Mouse (Mus musculus): ENCODE measurements around the gene Malrd1. TPM values are rescaled to one million over a fixed set of nuclear protein-coding genes. Genes with fewer than 3 reads are reported as not detected.
A peak's percentile ranks its signal among the peaks of the same experiment; 100 is the strongest.

Gene Malrd1
- polyA plus RNA-seq (2015; fragmentation: Nextera tagmentation; extraction: Ambion mirVana), result 0.06 TPM in 1 of 2 replicates, not detected in the other

DNA sequence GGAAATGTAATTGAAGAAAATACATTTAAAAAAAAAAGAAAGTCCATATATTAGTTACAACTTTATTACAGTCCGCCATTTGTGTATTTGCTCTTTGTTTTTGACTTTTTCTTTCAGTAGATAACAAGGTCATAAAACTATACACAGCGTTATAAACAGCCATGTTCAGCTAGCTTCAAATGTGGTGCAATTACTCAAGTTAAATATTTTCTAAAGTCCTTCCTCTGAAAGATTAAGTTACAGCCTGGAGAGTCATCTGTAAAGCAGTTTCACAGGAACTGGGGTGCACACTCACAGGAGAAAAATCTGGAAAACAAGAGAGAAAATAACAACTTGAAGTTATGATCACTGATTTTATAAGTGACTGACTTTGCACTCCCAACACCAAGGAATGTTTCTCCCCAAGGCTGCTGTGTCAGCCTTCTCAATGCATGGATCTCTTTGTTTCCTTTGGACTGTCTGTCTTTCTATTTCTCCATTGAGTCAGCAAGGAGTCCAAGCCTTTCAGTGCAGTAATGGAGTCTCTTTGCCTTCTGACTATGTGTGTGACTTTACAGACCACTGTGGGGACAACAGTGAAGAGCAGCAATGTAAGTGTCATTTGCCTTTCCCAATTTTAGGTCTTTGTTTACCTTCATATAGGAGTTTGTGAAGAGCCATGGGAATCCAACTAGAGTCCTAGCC is at the start of gene Malrd1:
Gene Malrd1, plus strand, starts transcription at position 239 of the 684 bp plus-strand sequence.
- Histone ChIP-seq H3K4me3 (ENCODE audit: low read length) (no peak within 1 kb of the TSS), H3K36me3 (ENCODE audit: control insufficient read depth, insufficient read depth, low read length) (no peaks in the 10 kb centered on the region), H3K27ac (ENCODE audit: low read length) (no peak within 1 kb of the TSS), H3K27me3 (ENCODE audit: control insufficient read depth, insufficient read depth, low read depth, low read length) (no peaks in the 10 kb centered on the region), H3K9ac (ENCODE audit: low read length) (no peak within 1 kb of the TSS), H3K9me3 (ENCODE audit: control insufficient read depth, low read length) (peaks cover 7% of the 10 kb centered on the region), H3K4me1 (replicated peaks; ENCODE audit: control insufficient read depth, insufficient read depth, low read length) (no peaks in the 10 kb centered on the region), H3K4me2 (ENCODE audit: low read depth, low read length) (no peak within 1 kb of the TSS)
- ATAC-seq (ENCODE audit: low read depth), result no peak
- WGBS, result 72% methylated on average over 2 of the region's 2 CpGs

DNA sequence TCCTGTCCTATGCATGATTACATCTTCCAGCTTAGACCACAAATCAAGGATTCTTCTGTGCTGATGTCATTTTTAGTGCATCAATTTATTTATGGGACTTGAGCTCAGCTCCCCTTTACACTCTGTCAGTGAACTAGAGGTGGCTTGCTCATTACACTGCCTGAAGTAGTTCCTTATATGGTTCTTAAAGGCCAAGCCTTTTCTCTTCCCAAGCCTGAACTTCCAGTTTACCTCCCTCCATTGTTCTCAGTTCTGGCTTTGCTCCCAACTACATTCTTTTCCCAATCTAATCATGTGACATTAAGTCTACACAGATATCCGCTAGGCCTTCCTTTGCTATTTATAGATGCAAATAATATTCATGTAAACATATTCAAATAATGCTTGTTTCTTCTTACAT is 12.4 kb downstream of the Malrd1 start:
- Histone ChIP-seq H3K36me3 (ENCODE audit: control insufficient read depth, insufficient read depth, low read length) (no peaks in the 10 kb centered on the region), H3K9me3 (ENCODE audit: control insufficient read depth, low read length) (no peaks in the 10 kb centered on the region), H3K27me3 (ENCODE audit: control insufficient read depth, insufficient read depth, low read depth, low read length) (no peaks in the 10 kb centered on the region), H3K4me2 (ENCODE audit: low read depth, low read length) (no peak overlapping the region), H3K4me3 (ENCODE audit: low read length) (no peak overlapping the region), H3K4me1 (replicated peaks; ENCODE audit: control insufficient read depth, insufficient read depth, low read length) (no peaks in the 10 kb centered on the region), H3K9ac (ENCODE audit: low read length) (no peak overlapping the region), H3K27ac (ENCODE audit: low read length) (no peak overlapping the region)
- peak; percentile 84 for ATAC-seq (ENCODE audit: low read depth)
- 39% methylated on average over 1 of the region's 1 CpGs for WGBS

DNA sequence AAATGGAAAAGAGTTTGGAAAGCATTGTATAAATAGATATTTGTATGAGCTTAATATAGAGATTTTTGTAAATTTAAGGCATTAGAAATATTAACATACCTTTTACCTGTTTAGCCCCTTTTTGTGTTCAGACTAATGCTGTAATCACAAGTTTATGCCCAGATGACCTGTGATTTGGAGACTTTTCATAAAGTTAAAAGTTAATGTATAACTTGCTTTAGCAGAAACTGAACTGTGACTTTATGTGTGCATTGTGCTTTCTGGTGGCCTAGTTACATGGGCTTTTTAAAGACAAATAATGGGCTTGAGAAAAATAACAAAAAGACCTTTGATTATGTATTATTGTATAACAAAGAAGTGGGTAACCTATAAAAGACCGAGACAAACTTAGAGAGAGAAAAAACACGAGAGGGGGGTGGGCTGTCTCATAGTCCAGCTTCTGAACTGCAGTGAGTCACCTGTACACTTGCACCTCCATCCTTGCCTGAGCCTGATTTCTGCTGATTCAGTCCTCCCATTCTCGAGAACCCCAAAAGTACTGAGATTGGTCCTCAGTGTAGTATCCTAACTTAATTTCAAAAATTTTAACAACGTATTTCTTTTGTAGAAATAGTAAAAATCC is 87.2 kb downstream of the Malrd1 start:
- Histone ChIP-seq H3K4me1 (replicated peaks; ENCODE audit: control insufficient read depth, insufficient read depth, low read length) (no peaks in the 10 kb centered on the region), H3K27me3 (ENCODE audit: control insufficient read depth, insufficient read depth, low read depth, low read length) (no peaks in the 10 kb centered on the region), H3K9me3 (ENCODE audit: control insufficient read depth, low read length) (no peaks in the 10 kb centered on the region), H3K9ac (ENCODE audit: low read length) (no peak overlapping the region), H3K4me3 (ENCODE audit: low read length) (no peak overlapping the region), H3K4me2 (ENCODE audit: low read depth, low read length) (no peak overlapping the region), H3K36me3 (ENCODE audit: control insufficient read depth, insufficient read depth, low read length) (no peaks in the 10 kb centered on the region), H3K27ac (ENCODE audit: low read length) (no peak overlapping the region)
- WGBS, result 56% methylated on average over 4 of the region's 4 CpGs
- ATAC-seq (ENCODE audit: low read depth), result no peak

DNA sequence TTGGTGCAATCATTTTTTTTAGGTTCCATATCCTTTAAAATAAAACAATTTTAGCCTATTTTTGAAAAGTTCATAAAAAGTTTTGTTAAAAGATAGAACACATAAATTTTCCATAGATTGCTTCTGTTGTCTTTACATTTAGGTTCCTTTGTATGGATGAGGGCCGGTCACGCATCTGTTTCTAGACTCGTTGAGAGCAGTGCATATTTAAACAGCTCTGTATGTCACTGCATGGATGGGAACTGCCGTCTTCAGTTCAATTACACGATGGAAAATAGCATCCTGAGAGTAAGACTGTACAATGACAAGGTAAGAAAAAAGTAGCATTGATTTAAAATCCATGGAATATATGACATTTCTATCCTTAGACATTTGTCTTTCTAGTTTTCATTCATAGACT is 87.7 kb downstream of the Malrd1 start:
- WGBS, result 50% methylated on average over 5 of the region's 5 CpGs
- H3K9ac ChIP-seq (ENCODE audit: low read length), result no peak overlapping the region
- no peak overlapping the region for H3K27ac ChIP-seq (ENCODE audit: low read length)
- H3K4me2 ChIP-seq (ENCODE audit: low read depth, low read length), result no peak overlapping the region
- H3K4me1 ChIP-seq (replicated peaks; ENCODE audit: control insufficient read depth, insufficient read depth, low read length), result no peaks in the 10 kb centered on the region
- H3K9me3 ChIP-seq (ENCODE audit: control insufficient read depth, low read length), result no peaks in the 10 kb centered on the region
- H3K4me3 ChIP-seq (ENCODE audit: low read length), result no peak overlapping the region
- H3K27me3 ChIP-seq (ENCODE audit: control insufficient read depth, insufficient read depth, low read depth, low read length), result no peaks in the 10 kb centered on the region
- no peaks in the 10 kb centered on the region for H3K36me3 ChIP-seq (ENCODE audit: control insufficient read depth, insufficient read depth, low read length)
- no peak for ATAC-seq (ENCODE audit: low read depth)

DNA sequence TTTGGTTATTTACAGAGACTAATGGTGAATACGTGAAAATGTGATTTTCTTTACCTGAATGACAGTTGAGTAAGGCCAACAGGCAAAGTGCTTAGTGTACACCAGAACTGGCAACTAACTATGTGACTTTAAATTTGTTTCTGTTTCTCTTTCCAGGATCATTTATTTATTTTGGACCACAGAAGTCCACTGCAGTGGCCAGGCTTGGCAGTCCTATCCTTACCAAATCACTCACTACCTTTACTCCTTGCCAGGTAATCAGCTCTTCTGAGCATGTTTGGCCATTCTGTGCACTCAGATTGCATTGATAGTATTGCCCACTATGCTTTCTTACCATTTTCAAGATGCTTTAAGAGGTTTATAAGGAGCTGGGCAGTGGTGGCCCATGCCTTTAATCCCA is 109.5 kb downstream of the Malrd1 start:
- Histone ChIP-seq H3K9ac (ENCODE audit: low read length) (no peak overlapping the region), H3K36me3 (ENCODE audit: control insufficient read depth, insufficient read depth, low read length) (no peaks in the 10 kb centered on the region), H3K9me3 (ENCODE audit: control insufficient read depth, low read length) (no peaks in the 10 kb centered on the region), H3K27ac (ENCODE audit: low read length) (no peak overlapping the region), H3K4me3 (ENCODE audit: low read length) (no peak overlapping the region), H3K4me1 (replicated peaks; ENCODE audit: control insufficient read depth, insufficient read depth, low read length) (no peaks in the 10 kb centered on the region), H3K27me3 (ENCODE audit: control insufficient read depth, insufficient read depth, low read depth, low read length) (no peaks in the 10 kb centered on the region), H3K4me2 (ENCODE audit: low read depth, low read length) (no peak overlapping the region)
- ATAC-seq (ENCODE audit: low read depth), result no peak
- 72% methylated on average over 1 of the region's 1 CpGs for WGBS

DNA sequence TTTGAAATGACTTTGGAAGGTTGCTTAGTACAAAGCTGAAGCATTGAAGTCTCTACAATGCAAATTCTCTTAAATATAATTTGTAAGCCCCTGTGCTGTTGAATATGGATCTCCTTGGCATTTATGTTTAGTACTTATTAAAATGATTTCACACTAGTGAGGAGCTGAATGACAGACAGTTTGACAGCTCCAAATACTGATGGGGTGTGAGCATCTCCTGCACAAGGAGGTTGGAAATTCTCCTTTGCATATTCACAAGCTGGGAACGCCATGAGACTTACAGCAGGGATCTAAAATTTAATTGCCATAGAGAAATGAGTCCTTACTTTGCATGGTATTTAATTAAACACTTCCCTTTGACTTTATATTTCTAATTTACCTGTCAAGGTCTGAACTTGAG is 117.6 kb downstream of the Malrd1 start:
- Histone ChIP-seq H3K4me1 (replicated peaks; ENCODE audit: control insufficient read depth, insufficient read depth, low read length) (no peaks in the 10 kb centered on the region), H3K27ac (ENCODE audit: low read length) (no peak overlapping the region), H3K9ac (ENCODE audit: low read length) (no peak overlapping the region), H3K4me2 (ENCODE audit: low read depth, low read length) (no peak overlapping the region), H3K36me3 (ENCODE audit: control insufficient read depth, insufficient read depth, low read length) (no peaks in the 10 kb centered on the region), H3K4me3 (ENCODE audit: low read length) (no peak overlapping the region), H3K9me3 (ENCODE audit: control insufficient read depth, low read length) (no peaks in the 10 kb centered on the region), H3K27me3 (ENCODE audit: control insufficient read depth, insufficient read depth, low read depth, low read length) (no peaks in the 10 kb centered on the region)
- 61% methylated on average over 1 of the region's 1 CpGs for WGBS
- ATAC-seq (ENCODE audit: low read depth), result no peak

DNA sequence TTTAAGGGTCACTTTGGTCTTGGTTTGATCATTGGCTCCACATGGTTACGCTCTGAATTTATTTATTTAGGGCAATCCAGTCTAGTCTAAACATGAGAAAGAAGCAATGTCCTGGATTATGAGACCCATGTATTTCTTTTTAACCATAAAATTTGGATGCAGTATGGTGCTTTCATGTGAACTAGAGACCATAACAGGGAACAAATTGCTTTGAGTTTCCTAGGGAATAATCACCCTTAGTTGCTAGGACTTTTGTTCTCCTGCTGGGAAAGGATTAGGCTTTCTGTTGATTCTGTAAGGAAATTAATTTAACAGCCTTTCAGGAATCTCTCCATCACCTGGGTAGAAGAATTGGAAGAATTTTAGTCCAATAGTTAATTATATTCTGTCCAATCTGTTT is 130.1 kb downstream of the Malrd1 start:
- Histone ChIP-seq H3K4me1 (replicated peaks; ENCODE audit: control insufficient read depth, insufficient read depth, low read length) (no peaks in the 10 kb centered on the region), H3K4me3 (ENCODE audit: low read length) (no peak overlapping the region), H3K9ac (ENCODE audit: low read length) (no peak overlapping the region), H3K27ac (ENCODE audit: low read length) (no peak overlapping the region), H3K36me3 (ENCODE audit: control insufficient read depth, insufficient read depth, low read length) (no peaks in the 10 kb centered on the region), H3K9me3 (ENCODE audit: control insufficient read depth, low read length) (no peaks in the 10 kb centered on the region), H3K4me2 (ENCODE audit: low read depth, low read length) (no peak overlapping the region), H3K27me3 (ENCODE audit: control insufficient read depth, insufficient read depth, low read depth, low read length) (no peaks in the 10 kb centered on the region)
- WGBS, result 62% methylated on average over 1 of the region's 1 CpGs
- ATAC-seq (ENCODE audit: low read depth), result no peak

DNA sequence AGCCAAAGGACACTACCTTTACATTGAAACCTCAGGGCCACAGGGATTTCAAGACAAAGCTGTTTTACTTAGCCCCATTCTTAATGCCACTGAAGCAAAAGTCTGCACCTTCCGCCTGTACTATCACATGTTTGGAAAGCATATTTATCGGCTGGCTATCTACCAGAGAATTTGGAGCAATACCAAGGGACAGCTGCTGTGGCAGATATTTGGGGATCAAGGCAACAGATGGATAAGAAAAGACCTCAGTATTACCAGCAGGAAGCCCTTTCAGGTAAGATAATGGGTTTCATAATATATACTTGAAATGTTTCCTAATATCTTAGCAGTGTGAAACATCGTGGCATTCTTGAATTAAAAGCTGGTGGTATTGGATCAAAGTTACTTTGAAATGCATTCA is 176.7 kb downstream of the Malrd1 start:
- ATAC-seq (ENCODE audit: low read depth), result no peak
- Histone ChIP-seq H3K4me2 (ENCODE audit: low read depth, low read length) (no peak overlapping the region), H3K9ac (ENCODE audit: low read length) (no peak overlapping the region), H3K4me1 (replicated peaks; ENCODE audit: control insufficient read depth, insufficient read depth, low read length) (no peaks in the 10 kb centered on the region), H3K36me3 (ENCODE audit: control insufficient read depth, insufficient read depth, low read length) (no peaks in the 10 kb centered on the region), H3K9me3 (ENCODE audit: control insufficient read depth, low read length) (no peaks in the 10 kb centered on the region), H3K27me3 (ENCODE audit: control insufficient read depth, insufficient read depth, low read depth, low read length) (no peaks in the 10 kb centered on the region), H3K4me3 (ENCODE audit: low read length) (no peak overlapping the region), H3K27ac (ENCODE audit: low read length) (no peak overlapping the region)
- 78% methylated on average over 3 of the region's 3 CpGs for WGBS

DNA sequence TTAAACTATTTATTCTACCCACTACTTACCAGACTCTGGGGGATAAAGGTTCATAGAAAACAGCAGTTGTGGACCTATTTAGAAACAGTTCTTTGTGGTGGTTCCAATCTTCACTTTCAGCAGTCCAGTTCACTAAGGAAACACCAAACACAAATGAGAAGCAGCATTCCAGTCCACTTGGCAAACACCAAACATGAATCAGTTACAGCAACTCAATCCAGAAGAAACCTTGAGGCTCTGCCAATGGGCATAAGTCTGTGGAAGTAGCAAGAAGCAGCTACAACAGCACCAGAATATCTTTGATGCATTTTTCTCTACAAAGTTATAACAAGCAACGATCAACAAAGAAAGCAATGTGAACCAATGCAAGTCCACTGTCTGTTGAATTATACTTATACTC is 214.7 kb downstream of the Malrd1 start:
- Histone ChIP-seq H3K9me3 (ENCODE audit: control insufficient read depth, low read length) (no peaks in the 10 kb centered on the region), H3K36me3 (ENCODE audit: control insufficient read depth, insufficient read depth, low read length) (no peaks in the 10 kb centered on the region), H3K27ac (ENCODE audit: low read length) (no peak overlapping the region), H3K4me2 (ENCODE audit: low read depth, low read length) (no peak overlapping the region), H3K27me3 (ENCODE audit: control insufficient read depth, insufficient read depth, low read depth, low read length) (no peaks in the 10 kb centered on the region), H3K9ac (ENCODE audit: low read length) (no peak overlapping the region), H3K4me1 (replicated peaks; ENCODE audit: control insufficient read depth, insufficient read depth, low read length) (no peaks in the 10 kb centered on the region), H3K4me3 (ENCODE audit: low read length) (no peak overlapping the region)
- WGBS, result 65% methylated on average over 1 of the region's 1 CpGs
- no peak for ATAC-seq (ENCODE audit: low read depth)

Measured in lung, embryonic 16.5 days (tissue).